Mouse (Mus musculus): ENCODE data around the gene 4930451I11Rik.

DNA sequence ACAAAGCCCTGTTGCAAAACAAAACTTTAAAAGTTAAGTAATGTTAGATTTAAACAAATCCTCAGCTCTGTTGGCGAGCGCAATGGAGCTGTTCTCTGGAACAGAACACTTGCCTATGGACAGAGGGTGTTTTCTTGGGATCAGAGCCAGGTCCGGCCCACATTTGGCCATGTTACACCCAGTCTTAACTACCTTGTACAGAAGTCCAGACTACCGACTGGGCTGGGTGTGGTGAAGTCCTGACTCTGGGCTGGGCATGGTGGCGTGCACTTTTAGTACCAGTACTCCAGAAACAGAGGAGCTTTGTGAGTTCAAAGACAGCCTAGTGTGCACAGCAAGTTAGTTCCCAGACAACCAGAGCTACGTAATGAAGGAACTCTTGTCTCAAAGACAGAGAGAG lies 24.5 kb downstream of the 4930451I11Rik start:
- TF ChIP-seq MAX (IDR thresholded peaks at IDR 0.05; ENCODE audit: low read length) (no peak), TCF12 (IDR thresholded peaks at IDR 0.05; ENCODE audit: low read depth, low read length) (no peak), MAFK (IDR thresholded peaks at IDR 0.05; ENCODE audit: insufficient replicate concordance, low read length) (no peak), CTCF (conservative IDR thresholded peaks at IDR 0.05 in 1 of 2, IDR thresholded peaks at IDR 0.05 in 1 of 2; ENCODE audit: low read depth in 2 of 2, low read length in 2 of 2) (no peak)

All from CH12.LX (cell line).